8 mouse cellular contexts compared by ENCODE assay signal in genomic region chr2:166403319-166403718, GRCm38 (mm10).
DNase-seq lines count a peak whose midpoint lies in the region; ATAC-seq and TF ChIP-seq lines count a peak whose summit lies in the region.
"Had no signal": no experiment of that assay in that cellular context is flagged by ENCODE, and none has a peak within 500 bp of the region (broad histone marks: within the 10 kb centered on the region; RNA-seq: fewer than 3 reads in every experiment).

No protein-coding gene starts in this region.

- 65% methylated on average over 10 of the region's 10 CpGs for WGBS in forebrain, embryonic 16.5 days
- WGBS in hindbrain, embryonic 16.5 days = 57% methylated on average over 10 of the region's 10 CpGs
- WGBS in limb, embryonic 14.5 days = 66% methylated on average over 10 of the region's 10 CpGs

- no peaks in the 10 kb centered on the region for H3K9me3 ChIP-seq in forebrain, embryonic 16.5 days (ENCODE audit: control insufficient read depth, low read length)
- no peaks in the 10 kb centered on the region for H3K9me3 ChIP-seq in hindbrain, embryonic 16.5 days (ENCODE audit: control insufficient read depth, low read length)
- H3K9me3 ChIP-seq in limb, embryonic 14.5 days (ENCODE audit: control insufficient read depth, low read length) = no peaks in the 10 kb centered on the region

- DNase-seq in ovary, postnatal 36 days (ENCODE audit: low spot score) = peak; percentile 67
- DNase-seq in ovary, postnatal 14 days (ENCODE audit: low spot score) = no peak
- no peak for DNase-seq in limb, embryonic 14.5 days (ENCODE audit: low spot score)
- DNase-seq in lung, postnatal 36 days = no peak
- DNase-seq in thymus, postnatal 4 days = no peak

- H3K4me2 ChIP-seq in forebrain, embryonic 16.5 days (ENCODE audit: low read length) = no peak overlapping the region
- no peak overlapping the region for H3K4me2 ChIP-seq in hindbrain, embryonic 16.5 days (ENCODE audit: low read length)
- no peak overlapping the region for H3K4me2 ChIP-seq in limb, embryonic 14.5 days (replicated peaks; ENCODE audit: low read depth, low read length, severe bottlenecking)

- ATAC-seq in forebrain, embryonic 16.5 days = peak; percentile 75
- peak; percentile 43; the same call in 1 of the 2 replicates for ATAC-seq in hindbrain, embryonic 16.5 days
- no peak for ATAC-seq in limb, embryonic 14.5 days (ENCODE audit: low FRiP score, low read depth)

- no peak overlapping the region for H3K4me3 ChIP-seq in forebrain, embryonic 16.5 days (replicated peaks; ENCODE audit: low read length)
- H3K4me3 ChIP-seq in hindbrain, embryonic 16.5 days (ENCODE audit: low read length) = no peak overlapping the region
- no peak overlapping the region for H3K4me3 ChIP-seq in limb, embryonic 14.5 days (replicated peaks; ENCODE audit: low read length)

- H3K27me3 ChIP-seq in forebrain, embryonic 16.5 days (replicated peaks; ENCODE audit: control insufficient read depth, insufficient read depth, low read length) = peaks cover 2% of the 10 kb centered on the region; the same call in 1 of the 2 replicates
- H3K27me3 ChIP-seq in hindbrain, embryonic 16.5 days (replicated peaks; ENCODE audit: control insufficient read depth, insufficient read depth, low read length) = no peaks in the 10 kb centered on the region; the same call in 1 of the 2 replicates
- no peaks in the 10 kb centered on the region for H3K27me3 ChIP-seq in limb, embryonic 14.5 days (ENCODE audit: control insufficient read depth, insufficient read depth, low read length)

- no peak for TF ChIP-seq POLR2A in limb, embryonic 14.5 days (IDR thresholded peaks at IDR 0.05; ENCODE audit: borderline replicate concordance, extremely low read depth, insufficient read depth, insufficient read length)

- no peaks in the 10 kb centered on the region for H3K36me3 ChIP-seq in forebrain, embryonic 16.5 days (ENCODE audit: control insufficient read depth, insufficient read depth)
- no peaks in the 10 kb centered on the region for H3K36me3 ChIP-seq in hindbrain, embryonic 16.5 days (ENCODE audit: control insufficient read depth, insufficient read depth, low read length)
- H3K36me3 ChIP-seq in limb, embryonic 14.5 days (ENCODE audit: control insufficient read depth, insufficient read depth, low read length) = no peaks in the 10 kb centered on the region

- H3K27ac ChIP-seq in forebrain, embryonic 16.5 days (ENCODE audit: low read length) = no peak overlapping the region; the same call in 1 of the 2 replicates
- H3K27ac ChIP-seq in hindbrain, embryonic 16.5 days (ENCODE audit: low read depth, low read length) = no peak overlapping the region; the same call in 1 of the 2 replicates
- H3K27ac ChIP-seq in limb, embryonic 14.5 days (replicated peaks; ENCODE audit: low read depth, low read length) = 0 out of 2 replicates have a peak overlapping the region, but pooled peaks have one; percentile 5
- H3K27ac ChIP-seq: liver, embryonic 14.5 days had no signal

- peaks cover 16% of the 10 kb centered on the region; the same call in 1 of the 2 replicates for H3K4me1 ChIP-seq in forebrain, embryonic 16.5 days (replicated peaks; ENCODE audit: control insufficient read depth, insufficient read depth, low read length)
- peaks cover 25% of the 10 kb centered on the region for H3K4me1 ChIP-seq in hindbrain, embryonic 16.5 days (ENCODE audit: control insufficient read depth, insufficient read depth, low read depth, low read length)
- H3K4me1 ChIP-seq in limb, embryonic 14.5 days (ENCODE audit: control insufficient read depth, insufficient read depth, low read length) = peaks cover 32% of the 10 kb centered on the region

- no peak overlapping the region for H3K9ac ChIP-seq in forebrain, embryonic 16.5 days (replicated peaks; ENCODE audit: low read depth, low read length)
- H3K9ac ChIP-seq in hindbrain, embryonic 16.5 days (ENCODE audit: low read depth, low read length) = no peak overlapping the region
- H3K9ac ChIP-seq in limb, embryonic 14.5 days (ENCODE audit: low read depth, low read length, severe bottlenecking) = no peak overlapping the region
- H3K9ac ChIP-seq: liver, embryonic 14.5 days had no signal
